Mouse (Mus musculus) embryonic stem cell, embryonic (primary cell): ENCODE results near the gene Cd93.

Experiments
- CTCF ChIA-PET, 4 experiments: fragments of 300-600 bp in 2 of 4; fragments of 350-600 bp in 2 of 4; sonication (Branson Sonifier 250); formaldehyde crosslinking; loops; one replicate each; lab custom pipeline; 2022; ENCODE audit warnings: inconsistent platforms in 2 of 4; lab: Charles Lee
- POLR2A ChIA-PET, 4 experiments: fragments of 300-600 bp in 2 of 4; fragments of 350-600 bp in 2 of 4; sonication (Branson Sonifier 250); formaldehyde crosslinking; loops; one replicate each; lab custom pipeline; 2022; ENCODE audit warnings: antibody characterized with exemption in 4 of 4, inconsistent platforms in 1 of 4; lab: Charles Lee

Cd93 gene

DNA sequence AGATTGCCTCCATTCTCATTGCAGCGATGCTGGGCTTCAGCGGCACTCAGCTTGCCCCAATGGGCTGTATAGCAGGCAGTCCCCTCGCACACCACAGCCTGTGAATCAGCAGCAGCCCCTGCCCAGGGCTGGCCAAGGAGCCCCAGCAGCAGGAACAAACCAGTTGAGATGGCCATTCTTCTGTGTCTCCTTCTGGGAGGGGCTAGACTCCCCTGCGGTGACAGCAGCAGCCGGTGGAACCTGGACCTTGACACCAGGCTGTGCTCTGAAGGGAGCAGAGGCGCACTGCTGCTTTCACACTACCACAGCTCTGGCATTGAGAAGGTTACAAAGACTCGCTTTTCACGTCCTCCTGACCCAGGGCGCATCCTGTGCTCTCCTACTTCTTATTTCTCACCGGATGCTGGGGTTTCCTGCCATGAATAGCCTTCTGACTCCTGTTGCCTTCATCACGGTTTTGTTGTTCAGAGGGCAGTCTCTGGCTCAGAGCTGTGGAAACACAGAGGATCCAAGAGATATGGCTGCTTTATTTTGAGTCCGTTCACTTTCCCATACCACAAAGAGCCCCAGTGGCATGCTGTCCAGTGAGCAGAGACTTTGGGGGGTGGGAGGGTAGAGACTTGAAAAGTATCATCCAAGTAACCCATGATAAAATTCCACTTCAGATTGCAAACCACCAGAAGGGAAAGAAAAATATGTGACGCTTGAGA, at the start of gene Cd93:
Gene Cd93 (minus strand): TSS at position 315 of the 710 bp plus-strand sequence.
- ChIA-PET CTCF (no interaction called here), POLR2A (no interaction called here)

DNA sequence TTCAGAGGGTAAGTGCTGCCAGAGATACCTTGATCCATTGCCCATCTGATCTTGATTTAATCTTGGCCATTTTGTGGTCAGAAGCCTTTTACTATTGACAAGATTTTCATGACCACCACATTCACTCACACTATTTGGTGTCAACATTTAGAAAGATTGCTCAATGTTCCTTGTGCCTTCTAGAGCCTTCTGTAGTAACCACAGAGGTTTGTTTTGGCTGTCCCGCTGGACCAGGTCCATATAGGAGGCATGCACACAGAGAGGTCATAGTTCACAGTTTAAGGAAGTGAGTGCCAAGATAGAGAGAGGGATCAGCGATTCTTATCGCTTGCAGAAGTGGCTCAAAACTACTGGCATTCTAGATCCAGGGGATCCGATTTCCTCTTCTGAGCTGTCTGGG, 48.7 kb upstream of the Cd93 start:
- POLR2A ChIA-PET: no interaction called here
- CTCF ChIA-PET: no interaction called here

DNA sequence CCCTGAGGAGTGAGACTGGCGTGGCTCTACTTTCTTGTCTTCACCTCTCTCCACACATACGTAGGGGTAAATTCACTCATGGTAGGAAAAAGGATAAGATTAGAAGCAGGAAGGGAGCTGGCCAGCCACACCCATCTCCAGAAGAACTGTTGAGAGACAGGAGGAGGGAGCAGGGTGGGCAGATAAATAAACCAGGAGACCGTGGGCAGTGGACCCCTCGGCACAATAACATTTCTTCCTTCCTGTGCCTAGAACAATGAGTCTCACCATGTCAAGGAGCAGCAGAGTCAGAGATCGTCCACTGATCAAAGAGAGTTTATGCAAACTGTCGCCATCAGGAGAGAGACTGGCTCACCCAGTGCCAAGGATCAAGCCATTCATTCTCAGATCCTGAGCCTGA, 46.8 kb upstream of the Cd93 start:
- POLR2A ChIA-PET: interaction anchor here in 1 of 4 experiments (0.6 kb wide), 1 partner anchor 50 kb away, joined by 3 read pairs; no protein-coding TSS in a partner anchor
- CTCF ChIA-PET: no interaction called here

DNA sequence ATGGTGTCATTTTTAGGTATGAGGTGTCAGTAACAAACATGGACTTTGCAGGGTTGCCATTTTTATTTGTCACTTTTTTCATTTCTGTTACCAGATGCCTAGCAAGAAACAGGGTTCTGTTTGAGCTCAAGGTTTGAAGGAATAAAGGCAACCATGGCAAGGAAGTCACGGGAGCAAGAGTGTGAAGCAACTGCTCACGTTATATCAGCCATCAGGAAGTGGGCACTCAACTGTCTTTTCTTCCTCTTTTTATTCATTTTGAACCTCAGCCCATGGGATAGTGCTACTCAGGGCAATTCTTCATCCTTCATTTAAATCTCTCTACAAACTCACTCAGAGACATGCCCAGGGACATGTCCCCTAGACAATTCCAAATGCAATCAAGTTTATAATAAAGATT, 45.5 kb upstream of the Cd93 start:
- ChIA-PET POLR2A (no interaction called here), CTCF (no interaction called here)

DNA sequence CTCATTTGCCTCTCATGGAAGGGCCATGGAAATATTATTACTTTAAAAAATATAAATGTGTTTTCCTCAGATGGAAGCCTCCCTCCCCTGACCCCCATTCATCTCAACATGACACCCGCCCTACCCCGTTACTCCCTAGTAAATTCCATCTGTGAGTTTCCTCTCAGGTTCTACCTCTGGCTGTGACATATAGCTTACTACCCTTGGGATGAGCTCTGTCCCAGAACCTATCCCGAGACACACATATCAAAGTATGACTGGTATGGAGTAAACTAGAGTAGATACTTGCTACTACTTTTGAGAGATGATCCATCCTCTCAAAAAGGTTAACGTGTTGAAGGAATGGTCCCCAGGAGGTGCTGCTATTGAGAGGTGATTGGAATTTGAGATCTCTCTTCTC, 42.2 kb upstream of the Cd93 start:
- ChIA-PET CTCF (no interaction called here), POLR2A (no interaction called here)

DNA sequence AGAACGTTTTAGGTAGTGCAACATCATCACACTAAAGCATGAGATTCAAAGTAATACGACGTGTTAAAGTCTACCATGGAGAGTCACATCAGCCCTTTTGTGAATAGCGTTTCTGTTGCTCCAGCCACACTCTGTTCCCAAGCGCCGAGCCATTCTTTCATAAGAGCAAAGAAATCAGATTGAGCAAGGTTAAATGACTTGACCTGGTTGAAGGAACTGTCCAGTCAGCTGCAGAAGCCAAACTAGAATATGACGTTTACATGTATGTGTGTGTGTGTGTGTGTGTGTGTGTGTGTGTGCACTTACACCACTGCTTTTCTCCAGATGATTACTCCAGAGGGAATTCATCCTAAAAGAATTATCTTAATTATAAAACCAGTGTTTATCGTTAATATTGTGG, 37.0 kb upstream of the Cd93 start:
- ChIA-PET POLR2A (no interaction called here), CTCF (no interaction called here)

DNA sequence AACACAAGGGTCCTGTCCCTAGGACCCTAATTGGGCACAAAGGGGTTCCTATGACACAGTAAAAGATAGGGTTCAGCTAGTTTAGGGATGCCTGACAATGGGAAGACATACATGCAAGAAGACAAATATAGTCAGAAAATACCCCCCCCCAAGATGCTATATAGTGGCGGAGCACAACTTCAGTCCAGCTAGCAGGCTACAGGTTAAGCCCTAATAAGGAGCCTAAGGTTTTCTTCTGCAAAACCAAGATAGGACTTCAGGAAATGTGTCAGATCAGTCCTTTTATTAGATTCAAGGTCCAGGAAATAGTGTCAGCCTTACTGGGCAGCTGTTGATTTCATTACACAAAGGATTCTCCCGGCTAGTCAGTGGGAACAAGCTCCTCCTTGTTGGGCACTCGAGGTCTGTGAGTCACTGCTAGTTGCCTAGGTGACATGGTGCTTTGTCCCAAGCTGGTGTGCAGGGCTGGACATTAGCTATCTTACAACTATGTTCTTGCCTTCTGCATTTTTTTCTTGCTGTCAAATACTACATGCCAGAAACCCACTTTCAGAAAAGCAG, 34.9 kb upstream of the Cd93 start:
- ChIA-PET POLR2A (interaction anchor here in 1 of 4 experiments (0.6 to 1.8 kb wide), 3 partner anchors 10 to 59 kb away, joined by 3 to 7 read pairs (median 4); no protein-coding TSS in a partner anchor), CTCF (interaction anchor here in 1 of 4 experiments (0.8 kb wide), 1 partner anchor 272 kb away, joined by 3 read pairs; no protein-coding TSS in a partner anchor)

DNA sequence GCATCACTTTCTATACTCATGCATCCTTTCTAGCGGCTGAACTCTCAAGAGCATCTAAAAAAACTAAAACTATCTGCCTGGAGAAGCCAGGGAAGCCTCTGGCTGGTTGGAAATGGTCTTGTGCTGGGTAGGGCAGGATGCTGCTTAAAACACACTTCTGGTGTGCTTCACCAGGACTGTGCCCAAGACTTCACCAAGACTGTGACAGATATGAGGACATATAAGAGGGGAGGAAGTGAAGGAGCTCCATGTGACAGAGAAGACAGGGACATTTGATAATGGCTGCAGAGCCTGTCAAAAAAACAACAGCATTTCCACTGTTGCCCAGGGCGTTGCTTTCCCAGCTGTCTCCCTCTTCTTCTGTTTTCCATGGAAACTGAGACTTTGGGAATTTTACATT, 34.0 kb upstream of the Cd93 start:
- CTCF ChIA-PET: interaction anchor here in 1 of 4 experiments (0.8 kb wide), 1 partner anchor 273 kb away, joined by 3 read pairs; no protein-coding TSS in a partner anchor
- POLR2A ChIA-PET: interaction anchor here in 1 of 4 experiments (1.8 kb wide), 1 partner anchor 9 kb away, joined by 4 read pairs; no protein-coding TSS in a partner anchor

DNA sequence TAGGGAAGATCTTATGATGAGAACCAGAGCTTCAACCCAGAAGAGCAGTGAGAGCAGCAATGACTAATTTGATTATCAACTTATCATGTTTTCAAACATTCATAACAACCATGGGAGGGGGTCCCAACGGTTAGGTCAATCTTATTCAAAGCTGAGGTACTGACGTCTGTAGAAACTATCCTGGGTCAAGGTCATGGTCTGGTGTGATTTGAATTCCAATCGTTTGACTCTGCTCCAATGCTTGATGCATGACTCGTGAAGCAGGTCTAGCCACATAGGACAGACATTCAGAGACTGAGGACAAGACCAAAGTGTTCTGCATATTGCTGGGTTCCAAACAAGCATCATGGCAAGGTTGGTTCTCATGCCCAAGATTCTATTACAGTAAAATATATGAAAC, 33.2 kb upstream of the Cd93 start:
- POLR2A ChIA-PET: interaction anchor here in 1 of 4 experiments (1.8 kb wide), 1 partner anchor 8 kb away, joined by 4 read pairs; no protein-coding TSS in a partner anchor

DNA sequence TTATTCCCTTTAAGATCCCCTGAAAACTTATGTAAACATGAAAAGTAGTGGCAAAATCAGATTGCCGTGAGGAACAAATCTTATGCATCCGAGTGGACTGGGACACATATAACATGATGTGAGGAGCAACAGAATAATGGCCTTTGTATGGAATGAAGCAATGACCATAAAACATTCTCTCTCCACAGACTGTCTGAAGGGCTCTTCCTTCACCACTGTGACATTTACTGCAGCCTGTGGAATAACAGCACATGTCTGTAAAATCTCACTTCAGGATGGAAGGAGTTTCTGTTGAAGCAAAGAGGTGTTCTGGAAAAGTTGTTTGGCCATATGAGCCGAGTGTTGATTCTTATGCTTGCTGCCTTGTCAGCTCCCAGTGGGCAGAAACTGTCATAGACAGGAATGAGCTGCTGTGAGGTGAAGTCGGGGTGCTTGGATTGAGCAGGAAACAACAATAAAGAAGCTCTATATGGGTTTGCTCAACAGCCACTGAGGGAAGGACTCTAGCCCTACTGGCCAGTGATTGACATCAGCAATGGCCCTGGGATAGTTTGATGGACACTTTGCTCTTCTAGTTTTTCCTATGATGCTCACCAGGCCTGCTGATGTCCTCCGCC, 32.6 kb upstream of the Cd93 start:
- CTCF ChIA-PET: interaction anchor here in 1 of 4 experiments (0.7 kb wide), 1 partner anchor 204 kb away, joined by 3 read pairs; no protein-coding TSS in a partner anchor
- POLR2A ChIA-PET: no interaction called here

More for the DNA sequence above, 33.2 kb upstream of the Cd93 start:
- CTCF ChIA-PET: interaction anchor here in 1 of 4 experiments (0.7 kb wide), 1 partner anchor 203 kb away, joined by 3 read pairs; no protein-coding TSS in a partner anchor

DNA sequence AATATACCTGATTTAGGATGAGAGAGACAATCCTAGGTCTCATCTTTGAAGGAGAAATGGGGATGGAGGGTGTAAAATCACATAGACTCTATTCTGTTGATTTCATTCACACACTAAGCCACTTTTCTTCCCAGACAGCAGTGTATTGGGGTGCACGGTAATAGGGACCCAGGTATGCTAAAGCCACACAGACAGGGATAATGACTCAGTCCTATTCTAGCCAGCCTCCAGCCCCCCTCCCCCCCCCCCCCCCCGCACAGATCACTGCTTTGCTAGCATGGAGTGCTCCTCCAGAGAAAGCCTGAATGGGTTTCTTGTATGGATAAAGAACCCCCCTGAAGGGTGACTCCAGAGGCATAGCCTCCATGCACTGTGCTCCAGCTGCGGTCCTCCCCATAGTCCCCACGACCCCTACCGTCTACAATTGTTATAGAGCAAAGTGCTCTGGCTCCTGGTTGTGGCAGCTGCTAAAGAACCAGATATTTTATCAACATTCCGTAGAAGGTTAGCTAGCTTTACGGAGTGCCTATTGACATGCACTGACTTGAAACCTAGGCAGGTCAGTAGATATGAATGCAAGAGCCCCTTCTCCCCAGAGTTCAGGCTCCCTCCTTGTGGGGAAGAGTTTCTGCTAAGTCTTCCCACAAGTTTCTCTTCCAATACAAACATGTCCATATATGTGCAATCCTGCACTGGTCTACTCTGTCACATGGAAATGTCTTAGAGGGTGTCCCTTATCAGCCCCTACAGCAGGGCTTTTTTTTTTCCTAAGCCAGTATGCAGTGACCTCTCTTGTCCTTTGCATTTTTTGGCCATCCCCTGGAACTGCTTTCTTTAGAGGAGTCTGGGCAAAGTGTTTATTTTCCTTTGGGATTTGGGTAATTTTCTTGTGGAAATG, 26.2 kb upstream of the Cd93 start:
- ChIA-PET CTCF (no interaction called here), POLR2A (interaction anchor here in 1 of 4 experiments (0.9 to 1.6 kb wide), 2 partner anchors 8 to 10 kb away, joined by 3 to 4 read pairs; no protein-coding TSS in a partner anchor)

DNA sequence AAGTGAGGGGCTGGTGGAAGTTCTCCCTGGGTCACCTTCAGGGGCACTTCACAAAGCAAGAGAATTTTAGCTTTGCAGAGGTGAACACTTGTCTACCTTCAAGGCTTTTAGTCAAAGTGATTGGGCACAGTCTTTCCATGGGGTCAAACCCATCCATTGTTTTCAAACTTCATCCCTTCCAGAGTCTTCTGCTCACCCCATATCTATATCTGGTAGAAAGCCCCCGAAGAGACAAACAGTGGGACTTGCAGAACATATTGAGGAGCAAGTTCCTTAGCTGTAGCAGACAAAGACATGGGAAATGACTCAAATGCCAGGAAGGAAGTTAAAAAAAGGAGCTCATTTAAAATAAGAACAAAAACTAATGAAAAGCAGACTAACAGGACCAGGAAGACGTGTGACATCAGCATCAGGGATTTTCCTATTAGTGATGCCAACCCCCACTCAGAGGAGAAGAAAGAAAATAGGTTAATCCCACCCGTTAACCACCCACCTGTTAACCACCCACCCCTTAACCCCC, 24.6 kb upstream of the Cd93 start:
- CTCF ChIA-PET: no interaction called here
- POLR2A ChIA-PET: interaction anchor here in 1 of 4 experiments (0.9 to 1.6 kb wide), 2 partner anchors 8 to 10 kb away, joined by 3 to 4 read pairs; no protein-coding TSS in a partner anchor

DNA sequence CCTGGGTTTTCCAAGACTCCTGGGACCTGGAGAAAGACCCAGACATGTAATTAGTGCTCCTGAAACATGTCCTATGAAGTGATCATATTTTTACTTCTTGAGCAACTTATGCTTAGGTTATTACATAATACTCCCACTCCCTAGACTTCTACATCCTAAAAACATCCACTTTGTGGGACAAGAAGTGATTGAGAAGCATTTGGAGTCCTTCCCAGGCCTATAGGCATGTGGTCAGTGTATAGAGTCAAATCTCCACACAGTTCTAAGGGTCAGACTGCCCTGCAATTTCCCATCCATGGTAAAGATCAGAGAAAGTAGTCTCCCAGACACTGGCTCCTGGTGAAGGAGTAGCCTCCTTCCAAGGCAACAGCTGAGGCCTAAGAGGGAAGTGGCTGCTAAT, 12.0 kb upstream of the Cd93 start:
- CTCF ChIA-PET: no interaction called here

DNA sequence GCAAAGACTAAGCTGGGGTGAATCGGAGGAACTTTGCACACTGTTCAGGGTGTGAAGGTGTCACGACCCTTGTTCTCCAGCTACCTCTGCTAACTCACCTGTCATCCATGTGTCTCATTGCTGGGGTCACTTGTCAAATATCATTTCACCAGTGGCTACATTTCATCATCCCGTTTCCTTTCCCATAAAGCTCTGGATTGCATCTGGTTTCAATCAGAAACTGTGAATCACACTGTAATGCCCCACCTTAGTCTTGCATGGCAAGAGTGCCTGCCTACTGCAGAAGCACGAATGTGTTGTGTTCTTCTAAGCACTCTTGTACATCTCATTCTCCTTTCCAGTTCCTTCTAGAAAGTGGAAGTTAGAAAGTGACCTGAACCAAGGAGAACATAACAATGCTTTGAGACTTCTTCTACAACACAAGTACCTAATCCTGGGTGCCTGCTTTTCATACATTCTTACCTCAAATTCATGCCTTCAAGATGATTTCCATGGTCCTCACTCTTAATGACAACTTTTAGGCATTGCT, 10.7 kb upstream of the Cd93 start:
- ChIA-PET CTCF (no interaction called here), POLR2A (no interaction called here)

More for the DNA sequence above, 12.0 kb upstream of the Cd93 start:
- POLR2A ChIA-PET: no interaction called here

DNA sequence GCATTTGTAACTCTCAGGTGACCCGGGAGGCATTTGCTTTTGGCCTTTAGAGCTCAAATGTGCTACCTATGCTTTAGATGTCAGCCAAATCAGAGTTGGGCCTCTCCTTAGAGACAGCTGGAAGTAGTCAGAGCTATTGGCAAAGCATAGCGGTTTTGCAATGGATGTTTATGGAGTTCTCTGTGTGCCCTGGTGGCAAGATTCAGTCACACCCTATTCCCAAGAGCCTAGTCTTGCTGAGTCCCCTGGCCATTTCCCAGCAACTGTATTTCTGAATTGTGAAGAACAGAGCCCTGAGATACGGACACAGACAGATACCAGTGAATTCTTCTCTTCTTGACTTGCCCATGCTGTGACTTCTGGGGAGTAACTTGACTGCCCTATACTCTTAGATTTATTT, 9.7 kb upstream of the Cd93 start:
- ChIA-PET POLR2A (no interaction called here), CTCF (no interaction called here)

DNA sequence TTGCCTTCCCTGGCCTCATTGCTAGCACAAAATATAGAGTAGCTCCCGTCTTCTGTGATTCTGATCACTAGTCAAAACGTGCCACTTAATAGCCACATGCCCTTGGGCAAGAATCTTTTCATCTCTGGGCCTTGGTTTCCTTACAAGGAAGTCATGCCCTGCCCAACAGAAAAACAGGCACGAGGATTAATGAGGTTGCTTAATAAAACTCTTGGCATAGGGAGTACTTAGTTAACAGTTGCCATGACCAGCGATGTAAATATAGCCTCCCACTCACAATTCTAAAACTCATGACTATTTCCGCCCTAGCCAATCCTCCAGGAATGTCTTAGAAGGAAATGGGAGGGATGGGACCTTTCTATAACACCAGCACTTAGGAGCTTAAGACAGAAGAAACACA, 8.1 kb upstream of the Cd93 start:
- ChIA-PET POLR2A (no interaction called here), CTCF (no interaction called here)

DNA sequence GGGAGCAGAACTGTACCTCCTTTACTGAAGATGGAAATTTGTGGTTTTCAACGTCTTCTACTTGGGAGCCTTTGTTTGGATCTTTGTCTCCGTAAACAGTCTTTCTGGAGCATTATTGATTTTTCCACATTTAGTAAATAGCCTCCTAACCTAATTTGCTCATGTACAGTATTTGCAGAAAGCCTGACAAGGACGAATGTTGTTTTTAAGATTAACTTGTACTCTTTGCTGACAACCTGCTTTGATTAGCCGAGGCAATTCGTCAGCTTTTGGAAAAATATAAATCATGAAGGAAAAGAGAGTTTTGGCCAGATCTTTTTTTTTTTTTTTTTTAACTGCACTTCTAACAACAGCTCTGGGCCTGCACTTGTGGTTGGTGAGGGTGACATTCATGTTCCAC, 7.3 kb upstream of the Cd93 start:
- ChIA-PET CTCF (no interaction called here), POLR2A (no interaction called here)

DNA sequence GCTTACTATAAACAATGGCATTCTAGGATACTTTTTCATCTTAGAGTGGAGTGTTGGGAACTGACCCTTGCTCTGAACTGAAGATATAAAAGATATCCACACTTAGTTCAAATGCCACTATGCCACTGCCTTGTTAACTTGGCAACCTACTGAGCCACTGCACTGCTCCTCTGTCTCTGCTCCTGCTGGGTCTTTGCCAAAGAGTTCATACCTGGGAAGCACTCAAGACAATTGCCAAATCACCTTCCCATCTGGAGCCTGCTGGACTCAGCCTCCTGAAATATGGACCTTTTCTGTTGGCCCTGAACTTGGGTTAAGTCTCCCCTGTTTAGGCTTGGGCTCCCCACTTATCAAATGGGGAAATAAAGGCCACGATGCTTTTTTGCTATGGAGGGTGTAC, 6.3 kb upstream of the Cd93 start:
- CTCF ChIA-PET: no interaction called here
- POLR2A ChIA-PET: no interaction called here

DNA sequence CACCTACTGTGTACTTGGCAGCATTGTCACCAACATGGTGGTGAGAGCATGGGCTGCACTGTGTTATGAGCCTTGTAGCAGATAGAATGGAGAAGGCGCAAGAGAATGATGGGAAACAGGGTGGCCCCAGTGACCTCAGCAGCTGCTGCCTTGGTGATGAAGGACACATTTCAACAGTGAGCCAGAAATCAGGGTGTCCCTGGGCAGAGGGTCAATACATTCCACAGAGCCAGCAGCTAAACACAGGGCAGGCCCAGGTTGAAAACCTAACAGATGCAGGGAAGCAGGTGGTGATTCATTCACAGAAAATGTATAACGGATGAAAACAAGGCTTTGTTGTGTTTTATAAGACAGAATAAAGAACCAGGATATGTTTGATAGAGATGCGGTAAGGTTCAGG, 3.1 kb upstream of the Cd93 start:
- ChIA-PET POLR2A (no interaction called here), CTCF (no interaction called here)
